Comparison of ENCODE assay signal across 16 mouse cellular contexts in the genomic region with DNA sequence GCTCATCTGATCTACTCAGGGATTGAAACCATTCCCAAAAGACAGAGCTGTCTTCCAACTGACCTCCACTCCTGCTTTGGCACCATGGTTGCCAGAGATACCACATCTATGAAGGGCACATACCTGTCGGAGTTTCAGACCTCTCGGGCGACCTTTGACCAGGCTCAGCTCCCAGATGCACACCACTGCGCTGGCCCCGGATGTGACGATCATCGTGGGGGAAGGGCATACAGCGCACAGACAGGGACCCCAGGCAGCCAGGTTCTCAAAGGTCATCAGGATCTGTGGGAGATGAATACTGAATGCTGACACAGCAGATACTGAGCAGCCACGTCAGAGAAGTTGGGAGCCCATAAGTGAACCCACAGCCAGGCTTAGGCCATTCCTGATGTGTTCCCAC. TPM values are rescaled to one million over a fixed set of nuclear protein-coding genes. Genes with fewer than 3 reads are reported as not detected.
"Had no signal": no experiment of that assay in that cellular context is flagged by ENCODE, and none has a peak within 500 bp of the region (broad histone marks: within the 10 kb centered on the region; RNA-seq: fewer than 3 reads in every experiment).

No protein-coding gene starts in this region.

- H3K4me2 ChIP-seq: kidney, embryonic 15.5 days; limb, embryonic 15.5 days; lung, embryonic 14.5 days; midbrain, embryonic 12.5 days; neural tube, embryonic 13.5 days; stomach, embryonic 15.5 days had no signal

- H3K4me3 ChIP-seq: kidney, embryonic 15.5 days; left cerebral cortex, adult 2 months; limb, embryonic 15.5 days; midbrain, embryonic 12.5 days; neural tube, embryonic 13.5 days; stomach, embryonic 15.5 days had no signal

- H3K27me3 ChIP-seq: midbrain, embryonic 12.5 days; neural tube, embryonic 13.5 days; stomach, embryonic 15.5 days had no signal

- H3K36me3 ChIP-seq: kidney, embryonic 15.5 days; limb, embryonic 15.5 days; midbrain, embryonic 12.5 days; neural tube, embryonic 13.5 days; stomach, embryonic 15.5 days had no signal

- DNase-seq: kidney, adult 2 months; kidney, postnatal 14 days; lung, embryonic 14.5 days; right cerebral cortex, postnatal 14 days; thymus, adult 2 months; thymus, postnatal 4 days had no signal

- H3K27ac ChIP-seq: kidney, embryonic 15.5 days; left cerebral cortex, adult 2 months; limb, embryonic 15.5 days; midbrain, embryonic 12.5 days; neural tube, embryonic 13.5 days; stomach, embryonic 15.5 days had no signal

- H3K4me1 ChIP-seq: kidney, embryonic 15.5 days; limb, embryonic 15.5 days; midbrain, embryonic 12.5 days; neural tube, embryonic 13.5 days; stomach, embryonic 15.5 days had no signal

- ATAC-seq: intestine, embryonic 16.5 days; midbrain, embryonic 16.5 days had no signal

- H3K9me3 ChIP-seq: kidney, embryonic 15.5 days; limb, embryonic 15.5 days; midbrain, embryonic 12.5 days; neural tube, embryonic 13.5 days; stomach, embryonic 15.5 days had no signal

- H3K9ac ChIP-seq: kidney, embryonic 15.5 days; limb, embryonic 15.5 days; lung, embryonic 14.5 days; midbrain, embryonic 12.5 days; neural tube, embryonic 13.5 days; stomach, embryonic 15.5 days had no signal

RNA-seq across cellular contexts. Expression of gene Lrrc18, which starts 20.5 kb away (rescaled TPM):
- total RNA-seq: megakaryocyte-erythroid progenitor cell, adult 5-6 weeks had no signal
- polyA plus RNA-seq: spleen, adult 2 months had no signal
